Mouse (Mus musculus): ENCODE measurements at regions not wholly inside any gene's neighbourhood (a gene's known extent, or its start where the extent isn't known, plus 50 kb on each side); places are given as distances from the start of the nearest gene placed in this dataset.

DNA sequence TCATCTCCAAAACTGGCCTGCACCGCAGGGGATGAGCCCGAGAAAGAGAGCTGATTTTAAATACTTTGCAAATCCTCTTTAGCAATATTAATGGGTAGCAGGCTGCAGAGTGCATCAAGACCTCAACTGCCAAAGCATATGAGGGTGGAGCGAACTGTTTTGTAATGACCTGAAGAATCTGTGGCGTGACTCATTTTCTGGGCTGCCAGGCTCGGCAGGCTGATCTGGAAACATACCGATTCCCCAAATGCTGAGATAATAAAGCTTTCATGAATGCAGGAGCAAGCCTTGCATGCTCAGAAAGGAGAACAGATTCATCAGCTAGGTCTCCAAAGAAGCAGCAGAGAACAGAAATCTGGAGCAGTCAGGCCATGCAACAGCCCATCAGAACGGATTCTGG lies 809.1 kb upstream of the 4930452B06Rik start:
- TF ChIP-seq E2F4 (IDR thresholded peaks at IDR 0.05; ENCODE audit: insufficient replicate concordance, low read depth, low read length) (no peak), RCOR1 (conservative IDR thresholded peaks at IDR 0.05; ENCODE audit: low read depth, low read length) (no peak), POLR2A (IDR thresholded peaks at IDR 0.05; ENCODE audit: low read depth, low read length) (no peak), HCFC1 (IDR thresholded peaks at IDR 0.05; ENCODE audit: low read depth, low read length) (no peak), PAX5 (IDR thresholded peaks at IDR 0.05; ENCODE audit: low read length) (no peak), CTCF (conservative IDR thresholded peaks at IDR 0.05 in 1 of 2, IDR thresholded peaks at IDR 0.05 in 1 of 2; ENCODE audit: low read depth in 2 of 2, low read length in 2 of 2) (no peak), EP300 (IDR thresholded peaks at IDR 0.05; ENCODE audit: low read length) (no peak), NRF1 (IDR thresholded peaks at IDR 0.05; ENCODE audit: low read depth, low read length) (no peak), GABPA (IDR thresholded peaks at IDR 0.05; ENCODE audit: insufficient replicate concordance, low read depth, low read length) (no peak), MAFK (IDR thresholded peaks at IDR 0.05; ENCODE audit: insufficient replicate concordance, low read length) (no peak), CHD2 (IDR thresholded peaks at IDR 0.05; ENCODE audit: low read length) (no peak), TCF12 (IDR thresholded peaks at IDR 0.05; ENCODE audit: low read depth, low read length) (no peak)
